Mouse (Mus musculus): Measurements from ENCODE around the gene Sphkap. TPM values are rescaled to one million over a fixed set of nuclear protein-coding genes. Genes with fewer than 3 reads are reported as not detected.
A peak's percentile ranks its signal among the peaks of the same experiment; 100 is the strongest.

Gene Sphkap
- not detected in 2 replicates for polyA plus RNA-seq (2015; fragmentation: Nextera tagmentation; extraction: Ambion mirVana)

- no peak within 1 kb of the TSS for H3K27ac ChIP-seq (ENCODE audit: low read depth)
- TF ChIP-seq EP300 (IDR thresholded peaks at IDR 0.05; ENCODE audit: low read depth) (no peak), CTCF (IDR thresholded peaks at IDR 0.05; ENCODE audit: low read depth) (no peak)
- H3K36me3 ChIP-seq (replicated peaks; ENCODE audit: insufficient read depth, low read length), result no peaks in the 10 kb centered on the region
- ATAC-seq (no peak), DNase-seq (peak; percentile 12)
- H3K4me3 ChIP-seq (ENCODE audit: low read depth, low read length), result no peak within 1 kb of the TSS
- H3K4me2 ChIP-seq (ENCODE audit: low read depth, low read length), result peak within 1 kb of the TSS; percentile 33; the same call in 1 of the 2 replicates
- 5% methylated on average over 13 of the region's 16 CpGs for WGBS (ENCODE audit: insufficient replicate concordance)
- H3K9ac ChIP-seq (replicated peaks), result no peak within 1 kb of the TSS
- no peaks in the 10 kb centered on the region for H3K4me1 ChIP-seq (ENCODE audit: insufficient read depth)
- peaks cover 3% of the 10 kb centered on the region; the same call in 1 of the 2 replicates for H3K27me3 ChIP-seq (ENCODE audit: insufficient read depth, low read length)
- H3K9me3 ChIP-seq (ENCODE audit: low read length), result no peaks in the 10 kb centered on the region
These were observed at the start of gene Sphkap for GRCm38 (mm10) chr1:83408021-83408464. Sphkap (minus strand) TSS chr1:83408200.

- 72% methylated on average over 5 of the region's 5 CpGs for WGBS (ENCODE audit: insufficient replicate concordance)
These were observed 43.3 kb upstream of the Sphkap start for GRCm38 (mm10) chr1:83451291-83451690.

GRCm38 (mm10) chr1:83440422-83440821 is 32.4 kb upstream of the Sphkap start:
- Histone ChIP-seq H3K27me3 (ENCODE audit: insufficient read depth, low read length) (no peaks in the 10 kb centered on the region), H3K4me1 (ENCODE audit: insufficient read depth) (no peaks in the 10 kb centered on the region), H3K9ac (replicated peaks) (no peak overlapping the region), H3K27ac (ENCODE audit: low read depth) (no peak overlapping the region), H3K4me2 (ENCODE audit: low read depth, low read length) (no peak overlapping the region), H3K4me3 (ENCODE audit: low read depth, low read length) (no peak overlapping the region), H3K9me3 (ENCODE audit: low read length) (no peaks in the 10 kb centered on the region), H3K36me3 (replicated peaks; ENCODE audit: insufficient read depth, low read length) (no peaks in the 10 kb centered on the region)
- no peak for TF ChIP-seq EP300 (IDR thresholded peaks at IDR 0.05; ENCODE audit: low read depth)
- no peak for TF ChIP-seq CTCF (IDR thresholded peaks at IDR 0.05; ENCODE audit: low read depth)
- 80% methylated on average over 2 of the region's 2 CpGs for WGBS (ENCODE audit: insufficient replicate concordance)
- no peak for ATAC-seq
- DNase-seq, result no peak

More at GRCm38 (mm10) chr1:83451291-83451690, 43.3 kb upstream of the Sphkap start:
- no peak for TF ChIP-seq CTCF (IDR thresholded peaks at IDR 0.05; ENCODE audit: low read depth)
- TF ChIP-seq EP300 (IDR thresholded peaks at IDR 0.05; ENCODE audit: low read depth), result no peak
- Histone ChIP-seq H3K27me3 (ENCODE audit: insufficient read depth, low read length) (no peaks in the 10 kb centered on the region), H3K4me3 (ENCODE audit: low read depth, low read length) (no peak overlapping the region), H3K9me3 (ENCODE audit: low read length) (no peaks in the 10 kb centered on the region), H3K36me3 (replicated peaks; ENCODE audit: insufficient read depth, low read length) (no peaks in the 10 kb centered on the region), H3K4me2 (ENCODE audit: low read depth, low read length) (no peak overlapping the region), H3K9ac (replicated peaks) (no peak overlapping the region), H3K27ac (ENCODE audit: low read depth) (no peak overlapping the region), H3K4me1 (ENCODE audit: insufficient read depth) (no peaks in the 10 kb centered on the region)
- ATAC-seq (no peak), DNase-seq (no peak)

GRCm38 (mm10) chr1:83433932-83434331 is 25.9 kb upstream of the Sphkap start:
- no peak for DNase-seq
- Histone ChIP-seq H3K27me3 (ENCODE audit: insufficient read depth, low read length) (no peaks in the 10 kb centered on the region), H3K9ac (replicated peaks) (no peak overlapping the region), H3K4me1 (ENCODE audit: insufficient read depth) (no peaks in the 10 kb centered on the region), H3K9me3 (ENCODE audit: low read length) (no peaks in the 10 kb centered on the region), H3K27ac (ENCODE audit: low read depth) (no peak overlapping the region), H3K4me2 (ENCODE audit: low read depth, low read length) (no peak overlapping the region), H3K36me3 (replicated peaks; ENCODE audit: insufficient read depth, low read length) (no peaks in the 10 kb centered on the region), H3K4me3 (ENCODE audit: low read depth, low read length) (no peak overlapping the region)
- TF ChIP-seq CTCF (IDR thresholded peaks at IDR 0.05; ENCODE audit: low read depth) (no peak), EP300 (IDR thresholded peaks at IDR 0.05; ENCODE audit: low read depth) (no peak)
- ATAC-seq, result no peak
- WGBS (ENCODE audit: insufficient replicate concordance), result 87% methylated on average over 3 of the region's 3 CpGs

GRCm38 (mm10) chr1:83429866-83430265 is 21.9 kb upstream of the Sphkap start:
- Histone ChIP-seq H3K4me2 (ENCODE audit: low read depth, low read length) (no peak overlapping the region), H3K4me1 (ENCODE audit: insufficient read depth) (no peaks in the 10 kb centered on the region), H3K27me3 (ENCODE audit: insufficient read depth, low read length) (no peaks in the 10 kb centered on the region), H3K9ac (replicated peaks) (no peak overlapping the region), H3K36me3 (replicated peaks; ENCODE audit: insufficient read depth, low read length) (no peaks in the 10 kb centered on the region), H3K4me3 (ENCODE audit: low read depth, low read length) (no peak overlapping the region), H3K9me3 (ENCODE audit: low read length) (no peaks in the 10 kb centered on the region), H3K27ac (ENCODE audit: low read depth) (no peak overlapping the region)
- ATAC-seq, result no peak
- no peak for DNase-seq
- TF ChIP-seq EP300 (IDR thresholded peaks at IDR 0.05; ENCODE audit: low read depth) (no peak), CTCF (IDR thresholded peaks at IDR 0.05; ENCODE audit: low read depth) (no peak)

GRCm38 (mm10) chr1:83407616-83408015 is 384 bp downstream of the Sphkap start:
- 5% methylated on average over 11 of the region's 11 CpGs for WGBS (ENCODE audit: insufficient replicate concordance)
- no peak for ATAC-seq
- H3K4me3 ChIP-seq (ENCODE audit: low read depth, low read length), result no peak overlapping the region
- TF ChIP-seq EP300 (IDR thresholded peaks at IDR 0.05; ENCODE audit: low read depth) (no peak), CTCF (IDR thresholded peaks at IDR 0.05; ENCODE audit: low read depth) (no peak)
- 0 out of 2 replicates have a peak overlapping the region, but pooled peaks have one; percentile 33 for H3K4me2 ChIP-seq (ENCODE audit: low read depth, low read length)
- H3K36me3 ChIP-seq (replicated peaks; ENCODE audit: insufficient read depth, low read length), result no peaks in the 10 kb centered on the region
- no peaks in the 10 kb centered on the region for H3K9me3 ChIP-seq (ENCODE audit: low read length)
- no peaks in the 10 kb centered on the region for H3K4me1 ChIP-seq (ENCODE audit: insufficient read depth)
- H3K27me3 ChIP-seq (ENCODE audit: insufficient read depth, low read length), result peaks cover 3% of the 10 kb centered on the region; the same call in 1 of the 2 replicates
- no peak for DNase-seq
- no peak overlapping the region for H3K9ac ChIP-seq (replicated peaks)
- H3K27ac ChIP-seq (ENCODE audit: low read depth), result no peak overlapping the region
